Mouse (Mus musculus) gastrocnemius, adult 8-10 months (tissue): ENCODE results near the gene Gpc5. TPM values are rescaled to one million over a fixed set of nuclear protein-coding genes. Genes with fewer than 3 reads are reported as not detected.
"Not testable (repeated sequence)": the region's sequence is repeated elsewhere in the genome, so short reads cannot be mapped to it uniquely, and the experiment has no call there.

Experiments
- DNase-seq, 2 experiments: peaks; one replicate each; pipeline ENCODE4 v3.0.0; 2022; ENCODE audit warnings: low spot score in 2 of 2
- total RNA-seq, 4 experiments: library from RNA; stranded (reverse); gene quantifications; 2 replicates each; pipeline ENCODE4 v1.2.4; 2022

Gpc5 gene
- total RNA-seq: not detected

DNA sequence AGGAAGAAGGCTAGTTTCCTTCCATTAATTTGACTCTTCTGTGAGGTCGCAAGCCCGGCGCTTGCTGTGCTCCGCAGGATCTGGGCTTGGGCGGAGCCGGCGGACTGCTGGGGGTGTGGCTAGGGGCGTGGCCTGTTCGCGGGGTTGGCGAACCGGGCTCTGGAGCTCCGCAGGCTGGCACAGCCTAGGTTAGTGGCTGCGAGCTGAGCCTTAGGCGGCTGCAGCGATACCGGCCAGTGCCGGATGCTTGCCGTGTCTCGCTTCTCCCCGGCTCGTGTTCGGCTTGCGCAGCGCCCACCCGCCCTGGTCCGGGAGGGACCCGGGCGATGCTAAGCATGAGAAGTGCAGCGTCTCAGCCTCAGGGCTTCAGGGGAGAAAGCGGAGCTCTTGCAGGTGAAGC lies at the start of gene Gpc5:
Gene Gpc5 (plus strand): TSS at position 135 of the 400 bp plus-strand sequence.
- DNase-seq: peak; percentile 39 to 66

DNA sequence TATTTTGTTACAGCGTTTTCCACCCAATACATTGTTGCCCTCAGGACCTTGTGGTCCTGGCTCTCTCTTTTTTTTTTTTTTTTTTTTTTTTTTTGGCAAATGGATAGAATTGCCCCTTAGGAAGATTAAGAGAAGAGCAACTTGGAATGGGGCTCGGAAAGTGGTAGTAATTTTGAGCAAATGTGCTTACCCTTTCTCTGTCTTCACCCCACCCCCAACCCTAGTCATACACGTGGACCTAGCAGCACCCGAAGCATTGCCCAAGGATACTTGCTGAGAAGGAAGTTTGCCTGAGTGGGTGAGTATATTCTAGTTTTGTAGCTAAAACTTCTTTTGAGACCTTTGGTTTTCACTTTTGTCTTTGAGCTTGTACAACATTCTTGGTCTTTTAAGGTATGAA lies 49.4 kb upstream of the Gpc5 start:
- no peak for DNase-seq

- no peak for DNase-seq
Measured at GRCm38 (mm10) chr14:115044016-115044415, 48.0 kb upstream of the Gpc5 start.

DNA sequence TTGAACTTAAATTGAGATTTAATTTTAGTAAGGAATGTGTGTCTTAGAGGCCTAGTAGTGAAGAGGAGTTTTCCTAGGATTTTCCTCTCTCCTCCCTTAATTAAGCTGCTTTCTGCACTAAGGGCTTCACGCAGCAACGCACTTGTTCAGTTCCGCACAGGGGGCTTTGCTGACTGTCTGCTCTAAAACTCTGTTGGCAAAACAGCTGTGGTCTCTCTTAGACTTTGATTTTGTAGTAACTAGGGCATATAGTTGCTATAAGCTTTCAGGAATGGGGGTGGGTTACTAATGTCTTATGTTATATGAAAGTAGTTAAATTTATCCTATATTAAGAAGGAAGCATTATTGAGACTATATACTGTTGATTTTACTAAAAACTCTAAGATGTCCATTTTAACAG lies 46.3 kb upstream of the Gpc5 start:
- no peak for DNase-seq

DNA sequence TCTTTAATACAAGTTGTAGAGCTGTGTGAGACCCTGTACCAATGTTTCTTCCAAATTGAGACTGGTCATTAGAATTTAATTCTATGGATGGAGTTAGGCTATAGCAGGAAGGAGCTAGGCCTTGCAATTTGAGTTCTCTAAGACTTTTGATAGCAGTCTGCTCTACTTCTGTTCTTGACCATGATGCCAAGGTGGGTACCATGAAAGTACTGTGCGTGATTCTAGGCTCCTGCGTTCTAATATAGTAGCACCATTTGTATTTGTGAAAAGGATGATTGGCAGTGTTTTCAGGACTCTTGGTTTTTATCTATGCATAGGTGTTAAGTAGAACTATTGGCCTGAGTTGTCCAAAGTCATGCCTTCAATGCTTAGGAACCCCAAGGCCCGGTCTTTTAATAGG lies 44.7 kb upstream of the Gpc5 start:
- DNase-seq: no peak

GRCm38 (mm10) chr14:115047990-115048862 lies 43.8 kb upstream of the Gpc5 start:
- DNase-seq: no peak

DNA sequence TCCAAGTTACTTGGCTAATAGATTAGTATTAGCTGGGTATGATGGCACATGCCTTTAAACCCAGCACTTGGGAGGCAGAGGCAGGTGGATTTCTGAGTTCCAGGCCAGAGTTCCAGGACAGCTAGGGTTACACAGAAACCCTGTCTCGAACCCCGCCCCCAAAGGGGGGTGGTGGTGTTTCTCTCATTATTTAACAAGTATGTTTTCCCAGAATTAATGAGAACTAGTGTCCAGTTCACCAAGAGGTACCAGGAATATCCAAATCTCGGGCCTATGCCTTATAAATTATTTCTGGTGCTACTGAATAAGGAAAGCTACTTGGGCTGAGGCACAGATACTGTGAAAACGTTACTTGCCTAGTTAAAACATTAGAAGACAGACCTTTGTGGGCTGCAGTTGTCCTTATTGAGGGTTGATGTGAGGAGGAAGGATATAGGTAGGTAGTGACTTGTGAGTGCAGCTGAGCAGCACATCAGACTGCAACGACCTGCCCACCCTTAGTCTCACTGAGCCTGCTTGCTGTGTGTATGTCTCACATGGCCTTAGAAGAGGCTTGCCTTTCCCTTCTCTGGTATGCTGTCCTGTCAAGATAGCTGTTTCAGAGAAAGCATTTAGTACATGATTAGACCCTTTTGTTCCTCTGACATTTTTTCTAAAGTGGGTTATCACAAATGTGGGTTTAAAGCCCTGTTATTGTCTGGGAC lies 43.0 kb upstream of the Gpc5 start:
- no peak for DNase-seq

DNA sequence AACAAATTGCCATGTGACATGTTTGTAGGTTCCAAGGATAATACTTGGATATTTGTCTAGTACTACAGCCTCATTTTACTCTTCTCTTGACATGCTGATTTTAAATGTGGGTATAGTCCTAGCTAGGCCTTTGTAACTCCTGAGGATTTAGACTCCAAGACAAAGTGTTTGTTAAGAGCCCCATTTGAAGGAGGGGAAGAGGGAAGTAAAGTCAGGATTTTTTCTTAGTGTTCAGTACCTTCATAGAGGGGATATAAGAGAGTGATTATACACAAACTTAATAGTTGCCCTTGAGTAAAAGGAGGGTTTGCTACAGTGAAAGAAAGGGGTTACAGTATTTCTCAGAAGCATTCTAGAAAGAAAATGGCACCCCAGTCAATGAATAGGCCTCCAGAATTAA lies 42.2 kb upstream of the Gpc5 start:
- DNase-seq: no peak

- no peak for DNase-seq
Measured at GRCm38 (mm10) chr14:115051106-115051760, 40.8 kb upstream of the Gpc5 start.

DNA sequence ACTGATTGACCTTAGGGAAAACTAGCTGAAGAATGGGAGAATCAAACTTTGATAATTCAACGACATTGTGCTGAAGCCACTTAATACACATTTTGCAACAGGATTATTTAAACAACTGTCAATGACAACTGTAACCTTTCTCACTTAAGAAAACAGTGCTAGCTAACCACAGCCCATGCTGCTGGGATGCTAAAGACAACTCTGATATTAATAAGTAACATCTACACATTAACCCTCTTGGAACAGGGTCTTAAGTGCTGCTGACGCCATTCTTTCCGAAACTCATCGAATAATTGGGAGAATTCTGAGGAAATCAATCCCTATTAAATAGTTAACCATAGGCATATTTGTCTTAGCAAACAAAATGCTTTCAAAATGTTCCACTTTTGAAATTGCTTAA lies 39.6 kb upstream of the Gpc5 start:
- DNase-seq: no peak

- DNase-seq: no peak
Measured at GRCm38 (mm10) chr14:115054252-115054651, 37.8 kb upstream of the Gpc5 start.

DNA sequence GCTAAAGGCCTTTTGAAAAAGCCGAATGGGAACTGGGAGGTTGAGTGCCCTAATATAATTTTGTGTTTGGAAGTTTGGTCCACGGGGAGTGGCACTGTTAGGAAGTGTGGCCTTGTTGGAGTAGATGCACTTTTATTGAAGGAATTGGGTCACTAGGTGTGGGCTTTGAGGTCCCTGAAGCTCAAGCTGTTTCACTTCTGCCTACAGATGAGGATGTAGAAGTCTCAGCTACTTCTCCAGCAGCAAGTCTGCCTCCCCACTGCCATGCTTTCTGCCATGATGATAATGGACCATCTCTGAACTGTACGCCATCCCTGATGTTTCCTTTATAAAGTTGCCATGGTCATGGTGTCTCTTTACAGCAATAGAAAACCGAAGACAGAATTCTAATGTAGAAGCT lies 34.5 kb upstream of the Gpc5 start:
- DNase-seq: no peak

DNA sequence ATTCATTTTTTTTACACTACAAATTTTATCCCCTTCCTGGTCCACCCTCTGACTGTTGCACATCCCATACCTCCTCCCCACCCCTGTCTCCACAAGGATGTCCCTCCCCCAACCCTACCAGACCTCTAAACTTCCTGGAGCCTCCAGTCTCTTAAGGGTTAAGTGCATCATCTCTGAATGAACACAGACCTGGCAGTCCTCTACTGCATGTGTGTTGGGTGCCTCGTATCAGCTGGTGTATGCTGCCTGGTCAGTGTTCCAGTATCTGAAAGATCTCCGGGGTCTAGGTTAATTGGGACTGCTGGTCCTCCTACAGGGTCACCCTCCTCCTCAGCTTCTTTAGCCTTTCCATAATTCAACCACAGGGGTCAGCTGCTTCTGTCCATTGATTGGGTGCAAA lies 25.9 kb upstream of the Gpc5 start:
- not testable (repeated sequence) for DNase-seq

DNA sequence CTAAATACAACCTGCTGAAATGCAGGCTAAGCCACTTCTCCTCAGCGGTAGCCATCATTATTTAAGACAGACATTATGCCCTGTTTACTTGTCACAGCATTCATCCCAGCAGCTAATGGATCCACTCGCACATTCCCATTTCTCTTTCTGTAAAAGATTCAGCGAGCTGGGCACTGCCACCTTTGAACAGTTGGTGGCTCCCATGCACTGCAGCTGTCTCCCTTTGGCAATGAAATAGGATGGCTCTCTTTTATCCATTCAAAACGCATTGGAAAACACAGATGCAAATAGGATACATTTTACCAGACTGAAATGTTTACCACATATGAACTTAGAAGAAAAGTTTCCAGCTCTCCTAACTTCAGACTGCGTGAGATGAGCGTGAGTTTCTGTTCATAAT lies 21.5 kb upstream of the Gpc5 start:
- DNase-seq: no peak

DNA sequence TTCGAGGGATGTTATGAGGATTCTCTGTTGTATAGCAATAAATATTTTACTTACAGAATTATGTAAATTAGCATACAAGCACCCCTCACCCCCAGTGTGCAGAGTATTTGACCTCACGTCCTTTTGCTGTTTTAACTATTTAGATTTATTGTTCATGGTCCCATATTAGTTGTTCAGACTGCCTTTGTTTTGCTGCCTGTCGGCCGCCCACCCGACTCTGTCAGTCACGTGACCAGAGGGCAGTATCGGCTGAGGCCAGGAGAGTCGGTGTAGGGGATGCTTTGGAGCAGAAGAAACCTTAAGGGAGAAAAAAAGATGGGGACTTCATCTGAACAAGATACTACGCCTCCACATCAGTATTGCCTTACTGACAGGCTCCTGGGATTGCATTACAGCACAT lies 14.7 kb upstream of the Gpc5 start:
- no peak for DNase-seq

GRCm38 (mm10) chr14:115078064-115078463 lies 14.0 kb upstream of the Gpc5 start:
- no peak for DNase-seq

GRCm38 (mm10) chr14:115081728-115082502 lies 10.1 kb upstream of the Gpc5 start:
- DNase-seq: no peak

GRCm38 (mm10) chr14:115090516-115090915 lies 1.5 kb upstream of the Gpc5 start:
- no peak for DNase-seq

DNA sequence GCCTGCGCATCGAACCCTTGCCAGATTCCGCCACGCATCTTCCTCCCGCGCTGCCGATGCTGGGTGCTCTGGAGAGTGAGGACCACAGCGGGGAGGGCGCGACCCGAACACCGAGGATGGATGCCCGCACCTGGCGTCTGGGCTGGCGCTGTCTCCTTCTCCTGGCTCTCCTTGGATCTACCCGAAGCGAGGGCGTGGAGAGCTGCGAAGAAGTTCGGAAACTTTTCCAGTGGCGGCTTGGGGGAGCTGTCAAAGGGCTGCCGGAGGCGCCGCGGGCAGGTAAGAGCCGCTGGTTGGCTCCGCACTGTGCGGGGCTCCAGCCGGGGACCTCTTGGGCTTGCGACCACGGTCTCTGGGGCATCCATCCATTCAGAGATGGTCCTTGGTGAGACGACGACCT lies 495 bp downstream of the Gpc5 start:
- DNase-seq: no peak

DNA sequence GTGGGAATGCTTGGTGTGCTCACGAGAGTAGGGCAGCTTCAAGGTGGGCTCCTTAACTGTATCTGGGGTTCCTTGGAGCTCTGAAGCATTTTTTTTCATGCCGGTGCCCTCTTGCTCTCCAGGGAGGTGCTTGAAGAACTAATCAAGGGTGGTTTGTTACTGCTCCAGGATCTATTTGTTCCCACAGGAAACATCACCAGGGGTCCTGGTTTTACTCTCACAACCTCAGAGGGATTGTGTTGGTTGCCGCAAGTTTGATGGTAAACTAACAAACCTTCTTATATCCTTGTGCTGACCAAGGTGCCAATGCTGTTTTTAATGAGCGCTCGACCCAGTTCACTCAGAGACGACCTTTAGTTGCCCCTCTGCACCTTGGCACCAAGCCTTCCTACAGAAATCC lies 937 bp downstream of the Gpc5 start:
- no peak for DNase-seq

DNA sequence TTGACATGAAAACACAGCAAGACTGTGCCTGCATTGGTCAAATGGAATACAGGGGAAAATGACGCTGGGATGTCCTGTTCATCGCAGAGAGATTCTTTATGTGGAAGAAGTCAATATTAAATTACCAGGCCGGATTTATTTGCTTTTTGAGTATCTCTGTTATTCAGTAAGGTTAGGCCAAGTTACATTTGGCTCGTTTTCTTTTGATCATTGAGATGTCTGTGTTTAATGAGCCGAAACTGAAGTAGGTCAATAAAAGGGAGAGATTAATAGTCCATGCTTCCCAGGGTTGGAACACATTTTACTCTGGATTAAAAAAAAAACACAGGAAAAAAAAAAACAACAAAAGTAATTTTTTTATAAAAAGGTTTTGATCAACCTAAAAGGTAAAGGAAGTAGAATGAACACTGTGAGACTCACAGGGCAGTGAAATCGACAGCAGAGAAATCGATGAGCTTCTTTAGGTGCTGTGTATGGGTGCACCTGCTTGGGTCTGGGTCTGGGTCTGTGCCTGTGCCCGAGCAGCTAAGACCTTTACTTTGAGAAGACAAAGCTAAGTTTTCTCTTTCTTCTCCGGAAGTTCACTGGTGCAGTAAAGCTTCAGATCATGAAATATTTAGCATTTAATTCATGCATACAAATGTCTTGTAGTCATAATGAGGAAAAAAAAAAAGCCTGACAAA lies 8.7 kb downstream of the Gpc5 start:
- DNase-seq: no peak
